Mouse (Mus musculus) adrenal gland, postnatal 14 days (tissue): Measurements from ENCODE around the gene Polr2m. TPM values are rescaled to one million over a fixed set of nuclear protein-coding genes. Genes with fewer than 3 reads are reported as not detected.
"Not testable (repeated sequence)": the region's sequence is repeated elsewhere in the genome, so short reads cannot be mapped to it uniquely, and the experiment has no call there.

Experiments
- DNase-seq: peaks from one replicate; pipeline ENCODE4 v3.0.0; 2021; ENCODE audit warnings: mixed read lengths
- long read RNA-seq, 2 experiments: library from polyadenylated mRNA; stranded (forward); transcript quantifications; one replicate each; pipeline ENCODE4 v2.0.0; 2021
- total RNA-seq: library from RNA; stranded (reverse); gene quantifications from 2 replicates; pipeline ENCODE4 v1.2.3, GENCODE M21; 2021

Gene Polr2m
- 168 and 169 TPM in 2 replicates for total RNA-seq
- long read RNA-seq, experiment 1, transcript Polr2m-202 (4 exons, 2,138 nt), result minor isoform, 12 of 445 reads
- long read RNA-seq, experiment 1, transcript Polr2m-201 (4 exons, 2,200 nt), result major isoform, 419 of 445 reads
- long read RNA-seq, experiment 1, partial matches to known transcripts, result 6 of 445 reads
- long read RNA-seq, experiment 1, other reads (novel, unspliced or antisense), result 8 of 445 reads
- long read RNA-seq, experiment 2, transcript Polr2m-202 (4 exons, 2,138 nt), result minor isoform, 16 of 304 reads
- long read RNA-seq, experiment 2, transcript Polr2m-201 (4 exons, 2,200 nt), result major isoform, 268 of 304 reads
- long read RNA-seq, experiment 2, partial matches to known transcripts, result 7 of 304 reads
- long read RNA-seq, experiment 2, other reads (novel, unspliced or antisense), result 13 of 304 reads

DNA sequence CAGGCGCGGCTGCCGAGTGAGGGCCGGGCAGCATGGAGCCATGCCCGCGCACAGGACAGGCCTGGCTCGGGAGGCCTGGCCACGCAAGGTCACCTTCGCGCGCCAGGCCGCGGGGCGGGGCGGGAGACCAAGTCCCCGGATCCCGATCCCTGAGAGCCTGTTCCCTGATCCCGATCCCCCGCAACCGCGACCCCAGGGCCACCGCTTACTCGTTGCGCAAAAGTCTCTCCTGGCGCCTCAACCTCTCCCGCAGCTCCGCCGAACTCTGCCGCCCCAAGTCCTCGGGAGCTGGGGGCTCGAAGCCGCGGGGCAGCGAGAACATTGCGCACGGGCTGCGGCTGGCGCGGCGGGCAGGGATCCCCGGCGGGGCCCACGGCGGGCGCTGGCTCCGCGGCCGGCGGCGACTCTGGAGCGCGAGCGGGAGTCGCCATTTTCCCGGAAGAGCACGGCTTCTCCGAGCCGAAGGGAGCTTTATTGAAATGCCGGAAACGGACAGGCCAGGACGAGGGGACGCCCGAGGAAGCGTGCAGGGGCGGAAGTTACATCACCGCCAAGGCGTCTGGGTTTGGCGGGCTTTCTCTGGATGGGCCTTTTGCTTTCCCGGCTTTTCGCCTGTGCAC, at the start of gene Polr2m:
Gene Polr2m, minus strand, starts transcription at position 461 of the 620 bp plus-strand sequence.
- DNase-seq, result peak; percentile 98

DNA sequence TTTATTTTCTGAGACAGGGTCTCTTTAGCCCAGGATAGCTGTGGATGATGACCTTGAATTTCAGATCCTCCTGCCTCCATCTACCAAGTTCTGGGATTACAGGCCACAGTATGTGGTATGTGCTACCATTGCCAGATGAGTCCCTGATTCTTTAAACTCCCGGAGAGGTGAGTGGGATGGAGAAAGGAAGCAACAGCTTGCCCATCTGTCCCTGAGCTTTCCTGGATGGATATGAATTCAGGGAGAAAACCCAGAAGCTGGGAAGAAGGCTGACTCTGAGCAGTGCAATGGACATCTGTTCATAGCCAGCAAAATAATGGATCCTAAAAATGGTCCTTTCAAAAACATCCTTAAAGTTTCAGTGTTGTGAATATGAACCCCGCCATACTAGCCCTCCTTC, 49.3 kb upstream of the Polr2m start:
- no peak for DNase-seq

DNA sequence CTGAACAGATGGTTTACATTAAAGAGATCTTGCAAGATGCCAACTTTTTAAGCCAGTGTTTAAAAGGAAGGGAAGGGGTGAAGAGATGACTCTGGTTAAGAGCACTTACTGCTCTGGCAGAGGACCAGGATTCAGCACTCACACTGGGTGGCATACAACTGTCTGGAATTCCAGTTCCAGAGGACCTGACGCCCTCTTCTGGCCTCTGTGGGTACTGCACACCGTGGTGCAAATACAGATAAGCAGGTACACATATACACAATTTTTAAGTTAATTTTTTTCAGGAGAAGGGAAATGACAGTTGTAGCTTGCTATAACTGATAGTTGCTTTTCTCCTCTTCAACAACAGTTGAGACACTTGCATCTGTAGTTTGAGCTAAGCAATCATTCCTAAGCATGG, 44.2 kb upstream of the Polr2m start:
- no peak for DNase-seq

DNA sequence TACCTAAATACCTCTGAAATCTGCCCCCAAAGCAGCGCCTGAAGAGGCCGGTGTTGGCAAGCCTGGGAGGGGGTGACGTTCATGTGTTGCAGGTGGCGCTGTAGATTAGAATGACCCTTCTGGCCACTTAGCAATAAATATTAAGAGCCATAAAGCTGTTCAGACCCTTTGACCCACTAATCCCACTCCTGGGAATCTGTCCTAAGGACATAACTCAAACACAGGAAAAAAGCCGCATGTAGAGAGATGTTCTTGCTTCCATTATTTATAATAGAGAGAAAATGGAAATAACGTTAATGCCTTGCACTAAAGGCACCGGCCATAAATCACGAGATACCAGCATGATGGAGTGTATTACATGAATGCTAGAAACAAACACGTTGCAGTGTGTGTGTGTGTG, 41.7 kb upstream of the Polr2m start:
- no peak for DNase-seq

DNA sequence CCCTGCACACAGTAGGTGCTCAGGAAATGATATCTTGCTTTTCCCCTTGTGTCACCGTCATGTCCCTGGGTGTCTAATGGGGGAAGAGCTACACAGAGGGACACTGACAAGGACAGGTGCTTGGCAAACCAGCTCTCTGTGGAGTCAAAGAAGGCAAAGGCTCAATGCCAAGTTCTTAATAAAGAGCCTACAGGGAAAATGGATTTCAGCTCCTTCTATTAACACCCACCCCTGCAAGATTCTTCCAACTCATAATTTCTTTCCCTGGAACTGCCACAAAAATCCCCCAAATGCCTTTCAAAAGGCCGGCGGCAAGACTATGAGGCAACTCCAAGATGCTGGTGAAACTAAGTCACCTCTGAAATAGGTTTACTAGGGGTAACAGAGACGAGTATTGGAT, 38.2 kb upstream of the Polr2m start:
- no peak for DNase-seq

DNA sequence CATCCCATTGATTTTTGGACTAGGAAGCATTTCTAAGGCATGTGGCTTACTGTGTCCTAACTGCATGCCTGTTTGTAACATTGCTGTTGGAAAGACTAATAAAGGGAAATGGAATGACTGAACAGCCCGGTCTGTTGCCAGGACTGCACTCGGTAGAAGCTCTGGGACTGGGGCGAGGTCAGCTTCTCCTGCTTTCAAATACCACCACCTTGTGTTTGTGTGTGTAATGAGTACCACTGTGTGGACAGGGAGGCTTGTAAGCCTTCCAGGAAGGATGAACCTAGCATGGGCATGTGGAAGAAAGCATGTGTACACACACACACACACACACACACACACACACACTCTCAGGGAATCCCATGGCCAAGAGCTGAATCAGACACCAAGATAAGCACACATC, 34.1 kb upstream of the Polr2m start:
- DNase-seq, result peak; percentile 13

DNA sequence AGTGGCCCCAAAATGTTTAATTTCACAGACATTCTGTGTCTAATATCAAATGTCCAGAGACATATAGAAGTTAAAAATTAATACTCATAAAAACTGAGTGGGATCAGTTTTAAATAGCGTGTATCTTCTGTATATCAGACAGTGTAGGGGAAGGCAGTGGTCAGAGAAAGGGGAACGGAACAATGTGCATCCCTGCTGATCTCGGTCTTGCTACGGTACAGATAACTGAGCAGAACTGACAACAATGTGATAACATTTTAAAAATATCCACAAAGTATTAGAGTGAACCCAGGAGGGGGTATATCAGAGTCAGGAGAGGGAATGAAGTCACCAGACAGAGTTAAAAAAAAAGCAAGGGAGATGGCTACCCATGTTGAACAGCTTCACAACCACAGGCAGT, 31.8 kb upstream of the Polr2m start:
- DNase-seq, result no peak

DNA sequence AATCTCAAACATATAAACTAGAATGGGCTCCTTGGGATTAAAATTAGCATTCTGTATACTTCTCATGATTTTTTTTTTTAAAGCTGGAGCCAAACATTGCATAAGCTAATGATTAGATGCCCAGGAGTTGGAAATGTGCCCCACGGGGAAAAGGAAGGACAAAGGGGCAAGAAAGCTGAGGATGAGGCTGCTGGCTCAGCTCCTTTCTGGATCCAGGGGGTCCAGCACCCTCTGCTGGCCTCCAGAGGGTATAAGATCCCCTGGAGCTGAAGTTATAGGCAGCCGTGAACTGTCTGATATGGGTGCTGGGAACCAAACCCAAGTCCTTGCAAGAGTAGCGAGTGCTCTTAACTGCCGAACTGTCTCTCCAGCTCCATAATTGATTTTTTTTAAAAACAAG, 30.1 kb upstream of the Polr2m start:
- no peak for DNase-seq

DNA sequence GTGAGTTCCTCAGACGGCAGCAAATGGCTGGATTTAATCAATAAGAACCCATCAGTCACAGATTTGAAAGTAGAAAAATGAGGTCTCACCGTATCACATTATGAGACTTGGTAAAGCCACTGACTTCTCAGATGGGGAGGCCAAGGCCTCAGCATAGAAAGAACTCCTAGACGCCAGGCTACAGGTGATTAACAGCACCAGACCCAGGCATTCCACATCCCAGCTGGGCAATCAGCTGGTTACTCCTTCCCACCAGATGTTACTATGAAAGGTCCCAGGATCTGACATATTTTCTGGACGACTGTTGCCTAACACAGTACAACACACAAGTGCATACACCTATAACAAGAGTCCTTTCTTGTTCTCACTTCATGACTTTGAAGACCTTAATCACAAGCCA, 27.8 kb upstream of the Polr2m start:
- no peak for DNase-seq

DNA sequence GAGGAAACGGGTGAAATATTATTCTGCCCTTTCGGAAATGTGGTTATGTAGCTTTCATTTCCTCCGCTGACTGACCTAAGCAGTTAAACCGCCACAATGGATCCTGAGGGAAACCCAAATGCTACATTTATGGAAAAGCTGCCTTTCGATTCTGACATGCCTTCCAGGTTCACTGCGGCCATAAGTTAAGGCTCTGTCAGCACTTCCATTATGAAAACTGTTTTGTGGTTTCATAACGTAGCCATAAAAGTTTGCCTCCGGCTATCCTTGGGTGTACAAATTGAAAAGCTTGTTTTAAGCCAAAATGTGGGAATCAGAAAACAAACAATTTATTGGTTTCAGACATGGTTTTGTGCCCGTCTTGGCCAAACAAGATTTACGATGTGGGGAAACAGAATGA, 27.2 kb upstream of the Polr2m start:
- no peak for DNase-seq

DNA sequence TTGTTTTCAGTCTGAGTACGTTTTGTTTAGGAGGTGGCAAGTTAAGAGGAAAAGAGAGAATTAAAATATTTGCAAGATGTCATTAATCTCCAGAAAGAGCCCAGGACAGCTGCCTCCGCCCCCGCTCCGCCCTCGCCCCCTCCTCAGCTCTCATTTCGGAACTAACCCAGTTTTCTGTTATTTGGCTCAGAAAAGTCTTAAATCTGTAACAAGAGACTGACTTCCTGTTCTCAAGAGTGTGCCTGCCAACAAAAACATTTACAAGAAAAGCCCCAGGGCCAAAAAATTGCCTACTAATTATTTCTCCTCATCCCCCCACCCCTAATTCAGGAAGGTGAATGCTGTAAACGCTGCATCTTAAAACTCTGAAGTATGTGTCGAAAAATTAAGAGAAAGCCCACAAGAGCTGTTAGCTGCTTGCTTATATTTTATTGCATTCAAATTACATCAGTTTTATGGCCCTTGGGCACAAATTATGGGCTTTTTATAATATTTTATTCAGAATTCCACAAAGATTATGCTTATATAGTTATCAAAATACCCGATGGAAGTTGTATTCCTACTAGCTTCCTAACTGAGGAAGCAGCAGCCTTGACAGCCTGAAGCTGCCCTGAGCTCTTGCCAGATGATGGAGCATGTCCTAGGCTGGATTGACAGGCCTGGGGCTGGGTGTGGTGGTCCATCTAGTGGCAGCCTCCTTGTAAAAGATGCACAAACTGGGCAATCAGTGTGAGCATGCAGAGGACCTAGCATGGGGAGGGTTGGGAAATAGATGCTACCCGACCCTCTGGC, 12.9 kb upstream of the Polr2m start:
- DNase-seq, result no peak

DNA sequence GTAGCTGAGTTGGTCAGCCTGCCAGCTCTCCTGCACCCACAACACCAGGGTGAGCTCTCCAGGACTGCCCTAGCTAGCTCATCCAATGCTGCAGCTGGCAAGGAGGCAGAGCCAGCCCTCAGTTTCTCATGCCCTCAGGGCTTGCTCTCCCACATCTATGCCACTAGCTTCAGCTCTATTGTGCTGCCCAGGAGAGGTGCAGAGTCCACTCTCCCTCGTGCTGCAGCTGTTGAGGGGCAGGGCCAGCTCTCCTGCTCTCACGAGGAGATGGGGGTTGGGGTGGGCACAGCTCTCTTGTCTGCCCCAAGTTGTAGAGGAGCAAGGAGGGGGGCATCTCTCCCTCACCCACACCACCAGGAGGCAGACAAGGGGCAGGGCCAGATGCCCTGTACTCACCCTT, 10.9 kb upstream of the Polr2m start:
- no peak for DNase-seq

DNA sequence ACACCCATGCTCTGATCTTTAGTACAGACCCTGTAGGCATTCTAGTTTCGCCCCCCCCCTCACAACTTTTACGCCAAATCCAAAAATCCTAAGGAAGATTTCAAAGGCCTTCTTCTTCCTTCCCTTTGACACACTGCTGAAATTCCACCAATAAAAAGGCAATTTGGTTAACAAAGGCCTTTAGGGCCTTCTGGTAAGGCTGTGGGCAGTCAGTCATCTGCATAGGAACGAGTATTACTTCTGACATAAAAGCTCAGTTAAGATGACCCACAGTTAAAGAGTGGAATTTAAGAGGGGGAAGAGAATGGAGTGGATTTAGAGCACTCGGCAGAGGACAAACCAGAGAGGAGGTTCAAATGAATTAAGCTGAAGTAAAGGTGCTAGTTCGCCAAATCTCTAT, 8.0 kb upstream of the Polr2m start:
- DNase-seq, result no peak

DNA sequence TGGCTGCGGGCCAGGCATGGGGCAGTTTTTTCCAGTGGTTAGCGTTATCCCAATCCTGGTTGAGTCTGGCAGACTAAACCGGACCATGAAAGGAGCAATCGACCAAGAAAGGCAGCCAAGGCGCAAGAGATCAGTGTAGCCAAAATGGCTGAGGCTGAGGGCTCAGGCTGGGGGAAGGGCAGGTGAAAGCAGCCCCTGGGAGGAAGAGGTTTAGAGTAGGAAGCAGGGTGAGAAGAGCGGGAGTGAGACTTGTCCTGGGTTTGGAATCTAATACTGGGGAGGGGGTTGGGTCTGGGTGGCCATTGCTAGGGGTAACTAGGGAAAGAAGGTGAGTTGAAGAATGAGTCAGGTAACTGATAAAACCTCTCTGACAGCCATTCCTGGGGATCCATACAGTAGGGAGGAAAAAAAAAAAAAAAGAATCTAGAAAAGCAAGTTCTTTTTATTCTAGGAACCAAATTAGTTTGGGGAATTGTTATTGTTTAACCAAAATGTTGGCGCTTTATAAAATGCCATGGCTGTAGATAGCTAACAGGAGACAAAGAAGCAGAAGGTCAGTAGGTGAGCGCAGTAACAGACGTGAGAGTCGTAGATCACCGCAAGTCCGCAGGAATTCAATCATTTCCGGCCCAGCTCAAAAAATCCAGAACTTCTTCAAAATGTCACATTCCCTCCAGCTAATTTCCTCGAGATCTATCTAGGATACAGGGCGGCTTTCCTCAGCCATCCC, 6.7 kb upstream of the Polr2m start:
- no peak for DNase-seq

DNA sequence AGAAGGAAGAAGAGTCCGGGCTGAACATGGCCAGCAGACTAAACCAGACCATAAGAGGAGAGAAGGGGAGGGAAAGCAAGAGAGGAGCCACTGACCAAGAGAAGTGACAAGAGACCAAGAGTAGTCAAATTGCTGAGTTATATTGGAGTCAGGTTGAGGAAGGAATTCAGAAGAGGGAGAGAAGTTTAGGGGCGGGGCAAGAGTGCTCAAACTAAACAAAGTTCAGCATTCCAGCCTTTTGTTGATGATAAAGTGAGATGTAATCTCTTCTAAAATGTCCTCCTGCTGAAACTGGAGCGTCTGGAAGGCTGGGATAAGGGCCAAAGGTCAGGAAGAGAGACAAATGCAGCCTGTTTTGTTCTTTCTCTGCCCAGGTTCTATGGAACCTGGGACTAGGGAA, 4.3 kb upstream of the Polr2m start:
- no peak for DNase-seq

DNA sequence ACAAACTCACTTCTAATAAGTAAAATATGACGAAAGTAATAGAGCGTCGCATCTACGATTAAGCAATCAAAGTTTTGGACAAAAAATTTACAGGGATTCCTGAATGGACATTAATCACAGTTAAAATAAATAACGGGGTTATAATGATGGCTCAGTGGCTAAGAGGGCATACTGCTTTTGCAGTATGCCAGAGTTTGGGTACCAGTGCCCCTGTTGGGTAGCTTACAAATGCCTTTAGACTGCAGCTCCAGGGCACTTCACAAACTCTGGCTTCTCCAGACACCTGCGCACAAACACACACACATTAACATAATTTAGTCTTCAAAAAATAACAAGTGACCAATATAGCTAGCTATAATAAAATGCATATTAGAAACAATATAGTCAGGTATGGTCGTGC, 392 bp upstream of the Polr2m start:
- DNase-seq, result no peak

DNA sequence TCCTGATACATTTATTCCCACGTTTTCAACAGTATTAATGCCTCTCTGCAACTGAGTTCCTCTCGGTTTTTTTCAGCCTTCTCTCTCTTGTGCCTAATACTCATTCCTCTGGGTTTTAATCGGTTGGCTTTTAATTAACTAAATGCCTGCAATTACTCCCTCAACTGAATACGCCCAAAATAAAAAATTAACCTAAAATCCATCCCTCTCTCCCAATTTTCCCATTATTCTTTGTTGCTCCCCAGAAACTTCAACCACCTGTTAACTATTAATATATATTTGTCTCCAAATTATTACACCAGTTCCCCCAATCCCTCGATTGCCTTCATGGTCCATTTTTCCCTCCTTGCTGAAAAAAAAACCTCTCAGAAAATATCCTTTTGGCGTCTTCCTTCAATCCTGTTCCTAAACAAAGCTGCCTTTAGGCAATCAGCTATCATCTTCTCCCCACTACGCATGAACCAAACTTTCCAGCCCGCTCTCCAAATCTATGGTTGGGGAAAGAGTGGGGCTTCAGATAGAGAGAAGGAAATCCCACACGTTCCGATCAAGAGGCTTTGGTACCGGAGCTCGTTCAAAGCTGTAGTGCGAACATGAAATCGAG, 762 bp downstream of the Polr2m start:
- DNase-seq, result no peak

DNA sequence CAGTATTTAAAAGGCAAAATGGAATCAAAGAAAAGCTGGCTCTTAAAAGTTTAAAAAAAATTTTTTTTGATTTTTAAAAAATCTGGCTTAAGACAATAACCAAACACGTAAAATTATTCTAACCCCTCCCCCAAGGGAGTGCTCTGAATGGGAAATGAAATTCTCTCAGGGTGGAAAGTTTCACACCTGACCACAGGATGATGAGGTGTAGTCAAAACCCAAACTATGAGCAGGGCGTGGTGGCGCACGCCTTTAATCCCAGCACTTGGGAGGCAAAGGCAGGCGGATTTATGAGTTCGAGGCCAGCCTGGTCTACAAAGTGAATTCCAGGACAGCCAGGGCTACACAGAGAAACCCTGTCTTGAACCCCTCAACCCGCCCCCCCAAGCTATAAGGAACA, 1.9 kb downstream of the Polr2m start:
- DNase-seq, result not testable (repeated sequence)

DNA sequence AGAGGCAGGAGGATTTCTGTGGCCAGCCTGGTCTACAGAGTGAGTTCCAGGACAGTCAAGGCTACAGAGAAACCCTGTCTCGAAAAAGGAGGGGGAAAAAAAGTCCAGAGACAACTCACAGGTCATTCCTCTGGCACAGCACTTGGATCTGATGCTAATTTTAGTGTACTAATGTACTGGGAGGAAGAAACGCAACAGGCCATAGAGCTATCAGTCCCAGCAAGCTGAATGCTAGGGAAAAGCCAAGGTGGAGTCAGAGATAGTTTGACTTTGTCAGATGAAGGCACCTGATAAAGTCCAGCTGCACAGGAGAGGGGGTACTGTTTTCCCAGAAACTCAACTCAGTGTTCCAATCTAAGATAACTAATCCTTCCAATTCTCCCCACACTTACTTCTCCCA, 5.4 kb downstream of the Polr2m start:
- DNase-seq, result no peak

DNA sequence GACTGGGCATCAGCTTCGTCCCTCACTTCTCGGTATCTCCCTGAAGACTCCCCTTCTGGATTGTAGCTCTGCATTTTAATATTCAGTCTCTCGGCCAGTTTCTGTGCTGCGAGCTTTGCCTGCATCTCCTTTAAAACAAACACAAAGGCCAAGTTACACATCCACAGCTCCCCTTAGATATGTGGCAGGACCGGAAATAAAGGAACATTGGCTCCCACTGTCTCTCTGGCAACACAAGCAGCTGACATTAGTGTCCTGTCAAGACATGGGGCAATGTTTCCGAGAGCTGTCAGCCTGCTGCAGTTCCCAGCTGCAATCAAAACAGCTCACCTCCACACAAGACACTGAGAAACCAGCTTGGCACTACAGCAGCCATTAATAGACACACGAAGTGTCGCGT, 6.3 kb downstream of the Polr2m start:
- no peak for DNase-seq

DNA sequence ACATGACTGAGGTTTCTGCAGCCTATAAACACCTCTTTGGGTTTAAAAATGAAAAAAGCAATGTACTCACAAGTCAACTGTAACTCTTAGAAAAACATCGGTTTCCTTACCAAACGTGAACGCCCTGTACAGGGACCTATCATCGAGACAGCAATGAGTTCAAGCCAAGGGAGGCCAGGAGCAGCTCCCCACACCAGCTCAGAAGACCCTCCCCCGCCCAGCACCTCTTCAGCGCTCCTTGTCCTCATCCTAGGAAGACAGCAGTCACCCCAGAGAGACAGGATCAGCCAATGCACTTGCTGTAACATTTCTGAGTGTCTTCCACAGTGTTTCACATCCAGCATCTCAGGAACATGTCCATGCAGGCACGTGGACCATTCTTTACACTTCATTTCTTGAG, 7.1 kb downstream of the Polr2m start:
- no peak for DNase-seq

DNA sequence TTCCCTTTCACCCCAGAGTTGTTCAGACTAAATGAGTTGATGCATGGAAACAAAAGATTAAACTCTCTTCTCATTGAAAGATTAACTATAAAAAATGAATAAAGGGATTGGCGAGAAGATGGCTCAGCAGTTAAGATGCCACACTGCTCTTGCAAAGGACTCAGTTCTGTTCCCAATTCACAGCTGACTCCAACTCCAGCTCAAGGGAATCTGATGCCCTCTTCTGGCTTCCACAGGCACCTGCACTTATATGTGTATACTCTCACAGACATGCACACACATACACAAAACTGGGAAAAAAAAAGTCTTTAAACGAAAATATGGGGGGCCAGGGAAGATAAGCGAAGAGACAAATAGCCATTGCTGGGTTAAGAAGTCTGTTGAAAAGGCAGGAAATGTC, 9.1 kb downstream of the Polr2m start:
- no peak for DNase-seq
